Mouse (Mus musculus) heart, postnatal 0 days (tissue): ENCODE results near the gene Akap2.

Experiments
- CTCF ChIP-seq: IDR thresholded peaks from 2 replicates; pipeline ENCODE4 v1.5.1; 2016; ENCODE audit warnings: antibody characterized with exemption, control low read depth, low read depth
- EP300 ChIP-seq: IDR thresholded peaks from 2 replicates; pipeline ENCODE4 v1.6.1; 2016; ENCODE audit warnings: antibody characterized with exemption, low read depth

GRCm38 (mm10) chr4:57783391-57783770, 65.9 kb downstream of the Akap2 start:
- no peak for TF ChIP-seq CTCF
- no peak for TF ChIP-seq EP300
